Mouse (Mus musculus): Measurements from ENCODE around the gene Gsk3a. TPM values are rescaled to one million over a fixed set of nuclear protein-coding genes. Genes with fewer than 3 reads are reported as not detected.
A peak's percentile ranks its signal among the peaks of the same experiment; 100 is the strongest.

The Gsk3a gene
- polyA plus RNA-seq, 1 experiment from 2014 or later, result 6.4 TPM

- peaks cover 99% of the 10 kb centered on the region for H3K27me3 ChIP-seq
- H3K4me3 ChIP-seq (replicated peaks), result peak overlapping the region; percentile 39
- peak overlapping the region; percentile 56 for H3K4me2 ChIP-seq
- peaks cover 29% of the 10 kb centered on the region for H3K4me1 ChIP-seq (replicated peaks)
- H3K36me3 ChIP-seq (replicated peaks), result no peaks in the 10 kb centered on the region
- 2% methylated on average over 56 of the region's 56 CpGs for WGBS (ENCODE audit: insufficient replicate concordance)
- no peak overlapping the region for H3K27ac ChIP-seq (replicated peaks)
- no peak for ATAC-seq (ENCODE audit: insufficient read depth)
- H3K9me3 ChIP-seq (replicated peaks), result no peaks in the 10 kb centered on the region
- H3K9ac ChIP-seq, result no peak overlapping the region
These were observed 58.7 kb downstream of the Gsk3a start for GRCm38 (mm10) chr7:25178787-25179605.

- Histone ChIP-seq H3K9ac (no peak overlapping the region), H3K27ac (replicated peaks) (no peak overlapping the region), H3K4me2 (peak overlapping the region; percentile 56; the same call in 1 of the 2 replicates), H3K9me3 (replicated peaks) (no peaks in the 10 kb centered on the region), H3K27me3 (peaks cover 99% of the 10 kb centered on the region), H3K36me3 (replicated peaks) (no peaks in the 10 kb centered on the region), H3K4me1 (replicated peaks) (peaks cover 28% of the 10 kb centered on the region), H3K4me3 (replicated peaks) (no peak overlapping the region)
- ATAC-seq (ENCODE audit: insufficient read depth), result no peak
- 4% methylated on average over 17 of the region's 17 CpGs for WGBS (ENCODE audit: insufficient replicate concordance)
These were observed 59.3 kb downstream of the Gsk3a start for GRCm38 (mm10) chr7:25178317-25178716.

Small RNA genes lying within 50 kb of the gene (microRNA-seq; reads per million reads assigned to microRNA genes)
- not detected for gene Mir7048

Other genes starting within 250 kb of the Gsk3a start
- gene Atp1a3, start 231.9 kb downstream of the Gsk3a start, polyA plus RNA-seq (2015; fragmentation: Nextera tagmentation; extraction: Ambion mirVana), result 1.3 and 1.5 TPM in 2 replicates
- gene Grik5, start 165.5 kb downstream of the Gsk3a start, polyA plus RNA-seq (2015; fragmentation: Nextera tagmentation; extraction: Ambion mirVana), result 0.54 and 0.82 TPM in 2 replicates
- gene Zfp574, start 165.3 kb downstream of the Gsk3a start, polyA plus RNA-seq (2015; fragmentation: Nextera tagmentation; extraction: Ambion mirVana), result 9.9 and 11.1 TPM in 2 replicates
- gene Pou2f2, start 58.1 kb downstream of the Gsk3a start, polyA plus RNA-seq (2015; fragmentation: Nextera tagmentation; extraction: Ambion mirVana), result 1.6 and 2.1 TPM in 2 replicates
- gene Dedd2, start 17.2 kb downstream of the Gsk3a start, polyA plus RNA-seq (2015; fragmentation: Nextera tagmentation; extraction: Ambion mirVana), result 35.4 and 39.1 TPM in 2 replicates
- 1.8 and 2.1 TPM in 2 replicates for gene Zfp526, start 16.4 kb downstream of the Gsk3a start, polyA plus RNA-seq (2015; fragmentation: Nextera tagmentation; extraction: Ambion mirVana)
- gene Erf, start 12.9 kb upstream of the Gsk3a start, polyA plus RNA-seq (2015; fragmentation: Nextera tagmentation; extraction: Ambion mirVana), result 4.6 and 4.8 TPM in 2 replicates
- gene Cic, start 29.9 kb upstream of the Gsk3a start, polyA plus RNA-seq (2015; fragmentation: Nextera tagmentation; extraction: Ambion mirVana), result 8.9 and 10.2 TPM in 2 replicates
- 25.7 and 26.1 TPM in 2 replicates for gene Pafah1b3, start 60.1 kb upstream of the Gsk3a start, polyA plus RNA-seq (2015; fragmentation: Nextera tagmentation; extraction: Ambion mirVana)
- 0.07 TPM in 1 of 2 replicates, not detected in the other for gene Prr19, start 63.6 kb upstream of the Gsk3a start, polyA plus RNA-seq (2015; fragmentation: Nextera tagmentation; extraction: Ambion mirVana)
- 0.09 TPM in 1 of 2 replicates, not detected in the other for gene Tmem145, start 68.3 kb upstream of the Gsk3a start, polyA plus RNA-seq (2015; fragmentation: Nextera tagmentation; extraction: Ambion mirVana)
- gene Megf8, start 79.3 kb upstream of the Gsk3a start, polyA plus RNA-seq (2015; fragmentation: Nextera tagmentation; extraction: Ambion mirVana), result 0.79 and 1.1 TPM in 2 replicates
- gene Cnfn, start 131.9 kb upstream of the Gsk3a start, polyA plus RNA-seq (2015; fragmentation: Nextera tagmentation; extraction: Ambion mirVana), result 0.24 TPM in 1 of 2 replicates, not detected in the other
- 3.4 and 3.8 TPM in 2 replicates for gene Lipe, start 160.9 kb upstream of the Gsk3a start, polyA plus RNA-seq (2015; fragmentation: Nextera tagmentation; extraction: Ambion mirVana)
- gene Cxcl17, start 175.0 kb upstream of the Gsk3a start, polyA plus RNA-seq (2015; fragmentation: Nextera tagmentation; extraction: Ambion mirVana), result not detected in 2 replicates
- gene Ceacam1, start 239.8 kb upstream of the Gsk3a start, polyA plus RNA-seq (2015; fragmentation: Nextera tagmentation; extraction: Ambion mirVana), result 11.1 and 13.0 TPM in 2 replicates